Mouse (Mus musculus): ENCODE data around the gene Disp1. TPM values are rescaled to one million over a fixed set of nuclear protein-coding genes. Genes with fewer than 3 reads are reported as not detected.
A peak's percentile ranks its signal among the peaks of the same experiment; 100 is the strongest.

Disp1 gene
- polyA plus RNA-seq, 1 experiment from 2014 or later = 10.8 TPM

DNA sequence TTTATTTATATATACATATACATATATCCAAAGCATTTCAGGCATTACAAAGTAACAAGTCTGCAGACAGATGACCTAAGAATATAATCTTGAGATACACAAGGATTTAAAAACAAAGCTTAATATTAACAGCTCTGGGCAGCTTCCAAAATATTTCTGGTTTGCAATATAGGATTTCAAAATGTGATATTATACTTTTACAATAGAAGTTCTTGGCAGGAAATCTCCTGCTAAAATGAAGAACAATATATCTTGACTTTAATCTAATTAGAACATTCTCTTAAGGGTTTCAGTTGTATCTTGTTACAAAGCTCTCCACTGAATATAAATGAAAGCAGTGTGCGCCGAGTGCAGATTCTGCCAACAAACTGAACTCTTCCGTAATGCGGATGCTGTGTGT lies 68.0 kb downstream of the Disp1 start:
- peaks cover 8% of the 10 kb centered on the region; the same call in 1 of the 2 replicates for H3K9me3 ChIP-seq
- DNase-seq (ENCODE audit: low spot score) = no peak
- H3K4me1 ChIP-seq = peaks cover 50% of the 10 kb centered on the region
- H3K27ac ChIP-seq = no peak overlapping the region
- peaks cover 8% of the 10 kb centered on the region for H3K36me3 ChIP-seq
- no peaks in the 10 kb centered on the region for H3K27me3 ChIP-seq (ENCODE audit: insufficient read depth, poor library complexity, severe bottlenecking)
- no peak overlapping the region for H3K4me3 ChIP-seq
- WGBS = 94% methylated on average over 4 of the region's 4 CpGs

DNA sequence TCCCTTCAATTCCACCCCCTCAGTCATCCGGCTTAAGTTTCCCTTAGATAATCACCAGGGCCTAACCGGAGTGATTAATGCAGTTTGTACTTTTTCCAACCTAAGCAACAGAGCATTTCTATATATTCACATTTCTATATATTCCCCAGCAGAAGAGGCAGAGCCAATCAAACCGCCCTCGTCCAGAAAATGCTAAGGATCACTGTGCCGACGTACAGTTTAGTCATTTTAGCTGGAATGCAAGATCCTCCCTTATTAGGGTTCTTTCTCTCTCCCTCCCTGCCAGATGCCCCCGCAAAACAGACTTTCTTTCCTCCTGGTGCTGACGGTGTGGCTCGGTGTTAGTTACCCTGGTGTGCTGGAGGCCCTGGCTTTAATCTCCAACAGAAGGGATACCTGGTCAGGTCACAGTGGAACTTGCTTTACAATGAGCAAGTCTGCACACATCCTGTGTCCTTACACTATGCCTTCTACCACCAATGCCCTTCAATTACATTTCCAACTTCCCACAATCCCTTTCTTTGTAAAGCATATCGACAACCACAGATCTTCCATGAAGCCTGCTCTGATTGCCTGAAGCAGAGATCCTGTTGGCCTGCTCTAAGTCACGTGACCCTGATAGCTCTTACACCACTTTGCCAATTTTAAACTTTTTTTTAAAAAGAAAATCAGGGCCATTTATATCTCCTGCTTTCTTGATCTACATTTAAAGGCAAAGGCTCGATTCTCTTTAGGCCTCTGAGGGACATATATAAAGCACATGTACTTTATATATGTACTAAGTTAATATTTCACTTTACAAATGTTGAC lies 69.6 kb downstream of the Disp1 start:
- H3K27ac ChIP-seq = no peak overlapping the region
- WGBS = 69% methylated on average over 12 of the region's 12 CpGs
- no peaks in the 10 kb centered on the region for H3K9me3 ChIP-seq
- H3K36me3 ChIP-seq = no peaks in the 10 kb centered on the region
- H3K27me3 ChIP-seq (ENCODE audit: insufficient read depth, poor library complexity, severe bottlenecking) = no peaks in the 10 kb centered on the region
- H3K4me1 ChIP-seq = peaks cover 62% of the 10 kb centered on the region
- DNase-seq (ENCODE audit: low spot score) = no peak
- H3K4me3 ChIP-seq = no peak overlapping the region

- no peaks in the 10 kb centered on the region for H3K9me3 ChIP-seq
- no peaks in the 10 kb centered on the region for H3K27me3 ChIP-seq (ENCODE audit: insufficient read depth, poor library complexity, severe bottlenecking)
- H3K4me1 ChIP-seq = peaks cover 65% of the 10 kb centered on the region
- H3K4me3 ChIP-seq = no peak overlapping the region
- 48% methylated on average over 12 of the region's 12 CpGs for WGBS
- DNase-seq (ENCODE audit: low spot score) = no peak
- no peak overlapping the region for H3K27ac ChIP-seq
- no peaks in the 10 kb centered on the region for H3K36me3 ChIP-seq
Measured at GRCm38 (mm10) chr1:183150379-183150840, 70.9 kb downstream of the Disp1 start.

DNA sequence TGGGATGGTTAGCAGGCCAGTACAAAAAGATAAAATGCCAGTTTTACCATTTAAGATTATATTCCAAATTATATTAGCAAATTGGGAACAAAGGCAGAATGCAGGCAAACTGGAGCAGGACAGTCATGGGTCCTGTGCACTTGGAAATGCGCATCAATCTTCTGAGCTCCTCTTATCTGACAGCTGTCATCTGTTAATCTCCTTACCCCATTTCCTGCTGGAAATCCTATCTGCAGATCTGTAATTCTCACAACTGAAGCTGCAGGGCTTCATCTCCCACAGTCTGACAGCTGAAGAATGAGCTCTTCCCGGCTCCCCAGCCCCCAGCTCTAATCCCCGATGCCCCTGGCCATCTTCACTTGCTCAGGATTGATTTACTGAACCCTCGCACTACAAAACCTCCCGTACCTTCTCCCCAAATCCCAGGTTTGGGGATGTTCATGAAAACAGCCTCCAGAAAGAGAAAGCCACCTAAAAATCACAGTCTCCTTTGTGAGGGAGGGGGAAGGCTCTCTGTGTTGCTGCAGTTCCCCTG lies 71.7 kb downstream of the Disp1 start:
- Histone ChIP-seq H3K9me3 (no peaks in the 10 kb centered on the region), H3K27me3 (ENCODE audit: insufficient read depth, poor library complexity, severe bottlenecking) (no peaks in the 10 kb centered on the region), H3K4me3 (no peak overlapping the region), H3K4me1 (peaks cover 60% of the 10 kb centered on the region), H3K27ac (no peak overlapping the region), H3K36me3 (no peaks in the 10 kb centered on the region)
- DNase-seq (ENCODE audit: low spot score) = no peak
- WGBS = 37% methylated on average over 5 of the region's 5 CpGs

- Histone ChIP-seq H3K9me3 (no peaks in the 10 kb centered on the region), H3K27ac (peak overlapping the region; percentile 60; the same call in 1 of the 2 replicates), H3K4me3 (peak overlapping the region; percentile 46), H3K36me3 (no peaks in the 10 kb centered on the region), H3K4me1 (peaks cover 73% of the 10 kb centered on the region), H3K27me3 (ENCODE audit: insufficient read depth, poor library complexity, severe bottlenecking) (no peaks in the 10 kb centered on the region)
- DNase-seq (ENCODE audit: low spot score) = peak; percentile 90
- WGBS = 16% methylated on average over 5 of the region's 5 CpGs
Measured at GRCm38 (mm10) chr1:183147438-183147841, 73.9 kb downstream of the Disp1 start.

GRCm38 (mm10) chr1:183146795-183147194 lies 74.5 kb downstream of the Disp1 start:
- H3K27ac ChIP-seq = peak overlapping the region; percentile 60; the same call in 1 of the 2 replicates
- H3K36me3 ChIP-seq = no peaks in the 10 kb centered on the region
- DNase-seq (ENCODE audit: low spot score) = no peak
- H3K9me3 ChIP-seq = no peaks in the 10 kb centered on the region
- H3K27me3 ChIP-seq (ENCODE audit: insufficient read depth, poor library complexity, severe bottlenecking) = no peaks in the 10 kb centered on the region
- 15% methylated on average over 9 of the region's 9 CpGs for WGBS
- peak overlapping the region; percentile 46 for H3K4me3 ChIP-seq
- peaks cover 75% of the 10 kb centered on the region for H3K4me1 ChIP-seq

- 53% methylated on average over 7 of the region's 7 CpGs for WGBS
- DNase-seq (ENCODE audit: low spot score) = no peak
- Histone ChIP-seq H3K4me1 (peaks cover 75% of the 10 kb centered on the region), H3K9me3 (no peaks in the 10 kb centered on the region), H3K4me3 (peak overlapping the region; percentile 46), H3K27ac (peak overlapping the region; percentile 60), H3K36me3 (no peaks in the 10 kb centered on the region), H3K27me3 (ENCODE audit: insufficient read depth, poor library complexity, severe bottlenecking) (no peaks in the 10 kb centered on the region)
Measured at GRCm38 (mm10) chr1:183146102-183146735, 75.1 kb downstream of the Disp1 start.

- H3K27me3 ChIP-seq (ENCODE audit: insufficient read depth, poor library complexity, severe bottlenecking) = no peaks in the 10 kb centered on the region
- no peak for DNase-seq (ENCODE audit: low spot score)
- peaks cover 73% of the 10 kb centered on the region for H3K4me1 ChIP-seq
- H3K27ac ChIP-seq = no peak overlapping the region
- H3K9me3 ChIP-seq = no peaks in the 10 kb centered on the region
- 8% methylated on average over 4 of the region's 4 CpGs for WGBS
- no peaks in the 10 kb centered on the region for H3K36me3 ChIP-seq
- H3K4me3 ChIP-seq = no peak overlapping the region
Measured at GRCm38 (mm10) chr1:183144602-183145205, 76.6 kb downstream of the Disp1 start.

DNA sequence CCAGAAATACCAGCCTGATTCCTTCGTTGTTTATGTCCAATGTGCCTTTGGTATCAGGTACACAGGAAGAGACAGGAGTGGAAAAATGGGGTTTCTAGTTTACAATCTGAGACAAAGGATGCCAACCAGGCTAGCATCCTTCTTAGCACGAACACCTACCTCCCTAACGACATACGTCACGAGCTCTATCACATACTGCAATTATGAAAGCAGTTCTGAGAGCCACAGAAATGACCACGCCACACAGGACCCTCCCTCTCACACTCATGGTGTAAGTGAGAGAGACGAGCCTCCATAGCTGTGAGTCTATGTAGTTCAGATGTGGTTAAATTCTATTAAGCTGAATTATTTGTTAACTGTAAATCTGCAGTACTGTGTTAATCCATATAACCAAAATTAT lies 78.1 kb downstream of the Disp1 start:
- no peaks in the 10 kb centered on the region for H3K27me3 ChIP-seq (ENCODE audit: insufficient read depth, poor library complexity, severe bottlenecking)
- H3K4me3 ChIP-seq = no peak overlapping the region
- H3K27ac ChIP-seq = no peak overlapping the region; the same call in 1 of the 2 replicates
- 75% methylated on average over 7 of the region's 7 CpGs for WGBS
- peaks cover 69% of the 10 kb centered on the region for H3K4me1 ChIP-seq
- H3K9me3 ChIP-seq = no peaks in the 10 kb centered on the region
- DNase-seq (ENCODE audit: low spot score) = no peak
- H3K36me3 ChIP-seq = no peaks in the 10 kb centered on the region

GRCm38 (mm10) chr1:183142566-183142965 lies 78.8 kb downstream of the Disp1 start:
- no peaks in the 10 kb centered on the region for H3K9me3 ChIP-seq
- 55% methylated on average over 5 of the region's 5 CpGs for WGBS
- no peak overlapping the region; the same call in 1 of the 2 replicates for H3K27ac ChIP-seq
- H3K27me3 ChIP-seq (ENCODE audit: insufficient read depth, poor library complexity, severe bottlenecking) = no peaks in the 10 kb centered on the region
- no peak for DNase-seq (ENCODE audit: low spot score)
- peaks cover 73% of the 10 kb centered on the region for H3K4me1 ChIP-seq
- H3K36me3 ChIP-seq = no peaks in the 10 kb centered on the region
- no peak overlapping the region for H3K4me3 ChIP-seq

DNA sequence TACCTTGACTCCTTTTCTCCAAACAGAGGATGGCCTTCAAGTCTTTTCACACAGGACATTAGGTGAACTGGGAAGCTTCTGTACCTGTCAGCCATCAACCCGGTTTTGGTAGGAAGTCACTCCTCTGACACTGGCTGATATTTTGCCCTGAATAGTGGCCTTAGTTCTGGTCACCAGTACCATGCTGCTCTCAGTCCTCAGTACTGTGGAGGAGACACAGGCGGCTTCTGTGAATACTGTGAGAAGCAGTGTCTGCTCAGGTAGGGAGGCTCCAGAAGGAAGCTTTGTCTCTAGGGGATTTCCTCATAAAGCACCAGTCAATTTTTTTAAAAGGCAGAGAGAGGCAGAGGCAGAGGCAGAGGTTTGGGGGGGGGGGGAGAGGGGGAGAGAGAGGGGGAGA lies 80.0 kb downstream of the Disp1 start:
- DNase-seq (ENCODE audit: low spot score) = no peak
- no peak overlapping the region for H3K4me3 ChIP-seq
- peaks cover 63% of the 10 kb centered on the region for H3K4me1 ChIP-seq
- no peaks in the 10 kb centered on the region for H3K36me3 ChIP-seq
- H3K9me3 ChIP-seq = no peaks in the 10 kb centered on the region
- H3K27ac ChIP-seq = peak overlapping the region; percentile 60
- H3K27me3 ChIP-seq (ENCODE audit: insufficient read depth, poor library complexity, severe bottlenecking) = no peaks in the 10 kb centered on the region
- 43% methylated on average over 2 of the region's 2 CpGs for WGBS

DNA sequence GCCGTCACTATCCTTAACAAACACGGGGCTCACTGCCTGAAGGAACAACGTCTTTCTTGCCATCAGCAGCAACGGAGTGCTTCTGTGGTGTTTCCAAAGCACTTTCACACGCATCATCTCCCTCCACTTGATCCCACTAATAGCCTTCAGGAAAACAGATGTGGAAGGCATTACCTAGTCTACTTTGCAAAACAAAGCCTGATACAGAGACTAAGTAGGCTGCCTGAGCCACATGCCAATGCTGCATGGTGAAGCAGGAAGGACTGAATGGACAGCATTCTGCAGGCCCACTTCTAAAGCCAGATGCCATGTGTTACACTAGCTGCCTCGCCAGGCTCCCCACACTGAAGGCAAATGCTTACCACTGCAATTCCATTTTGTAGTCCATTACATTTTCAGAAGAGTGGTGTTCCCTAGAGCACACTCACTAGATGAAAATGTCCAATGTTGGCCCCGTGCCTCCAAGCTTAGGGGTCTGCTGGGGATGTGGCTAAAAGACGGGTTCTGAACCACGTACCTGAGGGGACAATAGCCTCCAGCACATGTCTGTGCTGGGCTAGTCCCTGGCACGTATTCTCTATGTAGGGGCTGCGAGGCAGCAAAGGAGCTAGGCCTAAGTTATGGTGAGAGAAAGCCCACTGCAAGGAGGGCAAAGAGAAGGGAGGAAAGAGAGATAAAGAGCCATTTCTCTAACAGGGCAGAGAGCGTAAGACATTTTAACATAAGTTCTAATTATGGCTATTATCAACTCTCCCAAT lies 80.6 kb downstream of the Disp1 start:
- peak overlapping the region; percentile 18; the same call in 1 of the 2 replicates for H3K27ac ChIP-seq
- no peak overlapping the region for H3K4me3 ChIP-seq
- WGBS = 65% methylated on average over 12 of the region's 12 CpGs
- peaks cover 60% of the 10 kb centered on the region for H3K4me1 ChIP-seq
- no peaks in the 10 kb centered on the region for H3K9me3 ChIP-seq
- H3K27me3 ChIP-seq (ENCODE audit: insufficient read depth, poor library complexity, severe bottlenecking) = no peaks in the 10 kb centered on the region
- peaks cover under 1% of the 10 kb centered on the region; the same call in 1 of the 2 replicates for H3K36me3 ChIP-seq
- DNase-seq (ENCODE audit: low spot score) = no peak
